Mouse (Mus musculus): ENCODE measurements around the gene Zfand4.
"Not testable (repeated sequence)": the region's sequence is repeated elsewhere in the genome, so short reads cannot be mapped to it uniquely, and the experiment has no call there.

The Zfand4 gene

DNA sequence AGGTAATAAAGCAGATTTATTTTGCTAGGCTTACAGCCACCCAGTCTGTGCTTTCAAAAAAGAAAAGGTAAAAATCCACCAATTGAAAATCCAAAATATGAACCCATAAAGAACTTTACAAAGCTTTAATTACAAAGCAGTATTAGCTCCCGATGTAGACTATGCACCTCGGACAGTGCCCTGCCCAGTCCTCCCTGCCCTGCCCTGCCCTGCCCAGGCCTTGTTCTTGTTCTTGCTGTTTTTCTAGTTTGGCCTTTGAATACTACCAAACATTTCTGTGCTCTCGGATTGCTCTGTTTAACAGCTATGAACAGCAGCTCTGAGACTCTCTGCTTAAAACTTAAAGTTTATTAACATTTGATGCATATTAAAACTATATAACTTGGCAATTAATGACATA, 62.6 kb downstream of the Zfand4 start:
- DNase-seq = no peak

DNA sequence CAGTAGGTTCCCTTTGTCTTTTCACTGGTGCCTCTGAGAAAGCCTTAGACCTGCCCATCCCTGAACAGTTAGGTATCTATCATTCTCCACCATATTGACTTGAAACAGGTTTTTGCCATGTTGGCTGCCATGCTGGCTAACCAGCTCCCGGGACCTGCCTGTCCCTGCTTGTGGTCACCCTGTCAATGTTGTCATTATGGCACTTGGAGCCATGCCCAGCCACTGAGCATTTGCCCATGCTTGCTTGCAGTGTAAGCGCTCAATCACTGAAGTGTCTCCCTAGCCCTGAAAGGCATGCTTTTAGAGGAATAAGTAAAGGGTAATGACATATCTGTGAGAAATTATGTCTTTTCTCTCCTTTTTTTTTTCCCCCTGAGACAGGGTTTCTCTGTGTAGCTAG, 67.4 kb downstream of the Zfand4 start:
- no peak for DNase-seq

DNA sequence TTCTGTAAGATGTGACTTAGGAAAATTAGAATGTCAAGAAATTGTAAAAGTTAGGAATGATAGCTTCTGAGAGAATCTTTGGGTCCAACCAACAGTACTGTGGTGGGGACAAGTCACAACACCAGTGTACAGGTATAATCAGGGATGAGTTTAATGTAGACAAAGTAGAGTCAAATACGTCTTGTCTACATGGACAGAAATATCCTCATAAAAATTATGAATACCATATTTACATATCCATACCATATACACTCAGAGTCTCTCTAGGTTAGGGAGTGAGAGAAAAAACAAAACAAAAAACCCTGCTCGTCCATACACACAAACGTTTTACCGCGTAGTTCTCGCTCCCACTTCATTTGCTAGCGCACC, 73.4 kb downstream of the Zfand4 start:
- DNase-seq = no peak

DNA sequence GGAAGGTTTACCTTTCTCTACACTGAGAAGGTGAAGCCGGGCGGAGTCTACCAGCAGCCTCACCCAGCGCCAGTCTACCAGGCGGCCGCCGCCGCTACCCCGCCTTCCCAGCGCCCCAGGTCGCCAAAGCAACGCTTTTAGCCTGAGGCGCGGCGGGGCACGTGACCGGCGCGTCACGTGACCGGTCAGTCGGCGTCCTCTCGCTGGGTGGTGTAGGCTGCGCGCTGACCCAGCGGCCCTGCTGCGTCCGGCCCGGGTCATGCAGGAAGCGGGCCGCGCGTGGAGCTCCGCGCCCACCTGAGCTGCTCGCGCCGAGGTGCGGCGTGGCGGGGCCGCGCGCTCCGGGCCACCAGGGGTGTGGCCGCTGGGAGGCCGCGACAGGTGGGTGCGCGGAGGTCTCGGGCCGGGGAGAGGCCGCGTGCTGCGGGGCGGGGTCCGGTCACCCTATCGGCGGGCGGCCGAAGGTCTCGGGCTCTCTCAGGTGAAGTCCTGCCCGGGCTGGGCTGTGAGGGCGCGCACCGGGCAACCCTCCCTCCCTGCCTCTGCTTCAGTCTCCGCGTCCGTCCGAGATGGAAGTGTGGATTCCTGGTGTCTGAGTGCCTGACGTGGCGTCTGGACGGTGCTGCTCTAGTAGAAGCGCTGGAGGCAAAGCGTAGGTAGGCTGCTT, 73.9 kb downstream of the Zfand4 start, which contains the start of gene March8:
Gene March8 (plus strand): TSS at position 190 of the 667 bp plus-strand sequence.
- DNase-seq = peak; percentile 97

DNA sequence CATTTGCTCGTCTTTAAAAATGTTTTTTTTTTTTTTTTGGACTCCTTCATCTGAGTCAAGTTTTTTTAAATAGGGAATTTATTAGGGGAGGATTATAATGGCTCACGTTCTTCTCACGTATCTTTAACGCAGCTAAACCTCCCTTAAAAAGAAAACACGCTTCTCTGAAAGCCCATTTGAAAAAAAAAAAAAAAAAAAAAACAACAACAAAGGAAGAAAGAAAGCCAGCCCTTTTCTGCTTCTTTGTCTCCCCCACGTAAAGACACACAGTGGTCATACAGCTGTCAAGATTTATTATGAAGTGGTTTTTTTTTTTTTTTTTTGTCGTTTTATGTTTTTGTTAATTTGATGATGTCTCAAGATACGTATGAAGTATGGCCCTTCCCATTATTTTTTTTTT, 74.5 kb downstream of the Zfand4 start:
- no peak for DNase-seq

DNA sequence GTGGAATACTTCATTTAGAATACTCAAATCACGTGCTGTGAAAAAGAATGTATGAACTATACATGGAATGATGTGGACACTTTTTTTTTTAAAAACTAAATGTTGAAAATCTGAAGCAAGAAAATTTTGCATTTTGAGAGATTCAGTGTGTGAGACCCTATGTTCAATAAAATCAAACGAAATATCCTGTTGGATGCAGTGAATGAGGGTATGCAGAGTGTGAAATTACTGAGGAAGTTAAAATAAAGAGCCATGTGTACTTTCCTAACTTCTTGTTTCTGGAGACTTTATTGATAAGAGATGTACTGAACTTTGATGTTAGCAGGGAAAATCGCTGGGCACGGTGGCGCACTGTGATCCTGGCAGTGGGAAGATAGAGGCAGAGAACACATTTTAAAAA, 75.1 kb downstream of the Zfand4 start:
- no peak for DNase-seq

DNA sequence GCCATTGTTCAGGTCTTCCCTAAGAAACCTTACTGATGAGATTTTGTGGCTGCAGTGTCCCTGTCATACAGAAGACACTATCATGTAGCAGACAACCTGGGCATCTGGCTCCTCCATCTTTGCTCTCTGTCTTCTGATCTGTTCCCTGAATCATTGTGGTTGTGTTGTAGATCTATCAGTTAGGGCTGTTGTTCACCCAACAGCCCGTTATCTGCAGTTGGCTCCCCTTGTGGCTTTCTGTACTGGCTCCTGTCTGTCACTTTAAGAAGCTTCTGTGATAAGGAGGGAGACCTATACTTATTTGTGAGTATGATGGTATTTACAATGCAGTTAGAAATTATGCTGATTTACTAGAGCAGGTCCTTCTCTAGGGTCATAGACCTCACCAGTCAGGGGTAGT, 76.5 kb downstream of the Zfand4 start:
- DNase-seq = no peak

DNA sequence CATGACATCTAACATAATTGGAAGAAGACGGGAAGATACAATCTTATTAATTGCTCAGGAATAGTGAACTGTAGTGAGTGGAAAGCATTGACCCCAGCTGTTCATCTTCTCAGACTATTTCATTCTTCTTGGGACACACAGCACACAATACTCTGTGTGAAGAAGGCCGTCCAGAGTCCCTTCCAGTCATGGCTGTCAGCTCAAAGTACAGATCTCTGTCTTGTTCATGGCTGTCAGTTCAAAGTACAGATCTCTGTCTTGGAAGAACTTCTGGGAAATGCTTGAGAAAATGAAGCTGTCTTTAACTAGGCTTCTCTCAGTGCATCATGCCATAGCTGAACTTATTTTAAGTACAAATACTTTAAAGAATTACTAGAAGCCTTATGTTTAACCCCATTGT, 83.9 kb downstream of the Zfand4 start:
- no peak for DNase-seq

DNA sequence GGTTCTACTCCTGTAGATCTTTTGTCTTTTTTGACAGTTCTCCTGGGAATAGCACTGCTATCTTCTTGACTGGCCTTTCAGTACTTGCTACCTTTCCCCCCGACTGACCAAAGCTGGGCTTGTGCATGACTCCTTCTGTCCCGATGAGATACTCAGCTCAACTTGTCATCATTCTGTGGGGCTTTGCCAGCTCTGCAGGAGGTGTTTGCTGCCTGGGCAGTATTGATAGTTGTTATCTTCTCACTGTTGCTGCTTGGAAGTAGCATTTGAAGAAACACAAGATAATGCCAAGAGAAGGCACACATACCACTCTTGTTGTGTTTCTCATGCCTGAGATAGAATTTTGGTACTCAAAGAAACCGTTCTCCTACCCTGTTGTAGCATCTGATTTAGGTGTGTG, 86.0 kb downstream of the Zfand4 start:
- DNase-seq = no peak

DNA sequence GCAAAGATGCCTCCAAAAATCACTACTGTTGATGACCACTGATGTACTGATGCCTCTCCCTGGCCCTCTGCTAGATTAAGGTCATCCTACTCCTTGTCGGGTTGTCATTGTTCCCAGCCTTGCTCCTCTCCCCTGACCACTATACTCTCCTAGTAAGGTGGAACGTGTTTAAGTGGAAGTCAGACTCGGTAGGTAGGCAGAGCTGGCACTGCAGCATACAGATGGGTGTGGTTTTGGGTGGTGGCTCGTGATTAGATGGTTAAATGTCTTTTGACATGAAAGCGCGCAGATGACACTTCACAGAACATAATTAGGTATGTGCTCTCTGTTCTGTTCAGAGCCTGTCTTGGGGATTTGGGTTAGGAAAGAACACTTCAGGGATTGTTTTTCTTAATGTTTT, 86.6 kb downstream of the Zfand4 start:
- no peak for DNase-seq

DNA sequence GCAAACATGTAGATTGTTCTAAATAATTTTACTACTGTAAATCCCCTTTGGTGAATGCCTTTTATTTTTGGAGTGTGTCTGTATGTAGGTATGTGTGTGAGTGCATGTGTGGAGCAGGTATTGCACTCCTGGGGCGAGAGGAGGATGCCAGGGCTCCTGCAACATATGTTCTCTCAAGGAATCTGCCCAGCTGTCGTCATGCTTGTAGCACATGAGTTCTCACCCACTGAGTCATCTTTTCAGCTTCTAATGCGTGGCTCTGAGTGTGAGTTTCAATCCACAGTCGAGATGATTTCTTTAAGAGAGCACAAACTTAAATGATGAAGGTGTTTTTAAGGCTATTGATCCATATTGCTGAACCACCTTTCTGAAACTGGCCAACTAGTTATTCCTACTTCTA, 87.5 kb downstream of the Zfand4 start:
- no peak for DNase-seq

DNA sequence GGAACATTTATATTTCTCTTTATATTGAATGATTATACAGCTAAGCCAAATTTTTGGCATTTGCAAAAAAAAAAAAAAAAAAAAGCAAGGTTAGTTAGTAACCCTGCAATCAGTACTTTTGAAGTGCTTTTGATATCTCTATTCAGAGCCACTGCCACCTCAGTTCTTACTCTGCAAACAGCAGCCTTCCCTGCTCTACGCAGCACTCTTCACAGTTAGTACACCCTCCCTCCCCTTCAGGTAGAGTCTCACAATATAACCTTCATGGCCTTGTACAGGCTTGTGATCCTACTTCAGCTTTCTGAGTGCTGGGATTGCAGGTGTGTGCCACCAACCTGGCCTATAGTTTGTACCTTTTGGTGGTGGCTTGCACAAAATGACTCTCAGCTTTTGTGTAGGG, 89.4 kb downstream of the Zfand4 start:
- no peak for DNase-seq

DNA sequence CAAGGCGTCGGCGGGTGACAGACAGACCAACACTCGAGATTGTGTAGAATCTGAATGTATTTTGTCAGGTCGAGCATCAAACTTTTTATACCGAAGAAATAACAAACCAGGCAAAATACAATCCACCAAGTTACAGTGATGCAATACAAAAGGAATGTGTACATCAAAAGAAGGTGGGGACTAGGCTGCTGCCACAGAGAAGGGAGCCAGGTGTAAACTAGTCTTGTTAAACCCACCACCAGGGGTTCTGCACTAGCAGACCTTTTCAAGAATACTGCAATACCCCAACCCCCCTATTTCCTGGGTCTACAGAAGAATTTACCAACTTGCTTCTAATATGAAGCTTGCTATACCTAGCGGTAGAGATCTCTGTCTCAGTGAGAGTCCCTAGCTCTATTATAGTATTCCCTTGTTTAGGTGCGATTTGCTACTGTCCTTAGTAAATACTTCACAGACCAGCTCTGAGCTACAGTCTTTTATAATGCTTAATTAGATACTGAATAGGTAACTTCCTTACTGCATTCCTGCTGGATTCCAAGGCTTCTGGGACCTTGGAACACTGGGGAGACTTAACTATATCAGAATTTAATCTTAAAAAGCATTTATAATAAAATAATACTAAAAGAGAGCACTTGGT, 92.4 kb downstream of the Zfand4 start:
- DNase-seq = not testable (repeated sequence)

DNA sequence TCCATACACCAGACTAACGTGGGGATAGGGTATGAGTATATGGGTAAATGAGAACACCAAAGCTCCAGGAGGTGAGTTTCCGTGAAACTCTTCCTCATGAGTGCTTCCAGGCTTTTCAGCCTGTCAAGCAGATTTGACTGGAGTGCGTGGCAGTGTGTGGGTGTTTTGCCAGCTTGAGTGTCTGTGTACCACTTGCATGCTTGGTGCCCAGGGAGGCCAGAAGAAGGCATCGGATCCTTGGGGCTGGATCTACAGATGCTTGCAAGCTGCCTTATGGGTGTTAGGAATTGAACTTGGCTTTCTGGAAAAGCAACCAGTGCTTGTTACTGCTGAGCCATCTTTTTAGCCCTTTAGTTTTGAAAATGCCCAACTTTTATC, 92.9 kb downstream of the Zfand4 start:
- DNase-seq = peak; percentile 33

DNA sequence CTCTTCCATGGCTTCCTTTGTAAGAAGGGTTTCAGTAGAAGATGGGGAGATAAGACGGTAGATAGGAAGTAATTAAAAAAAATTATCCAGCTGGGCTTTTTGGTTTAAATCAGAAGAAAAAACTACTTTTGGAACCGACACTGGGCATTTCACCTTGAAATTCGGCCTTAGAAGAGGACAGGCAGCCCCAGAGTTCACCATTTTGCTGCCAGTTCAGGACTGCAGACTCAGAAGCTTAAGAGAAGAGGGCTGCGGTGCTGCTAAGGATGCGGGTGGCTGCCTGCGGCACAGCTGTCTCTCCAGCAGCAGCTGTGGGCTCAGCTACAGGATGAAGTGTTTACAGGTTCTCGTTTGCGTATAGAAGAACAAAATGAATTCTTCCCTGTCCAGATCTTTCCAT, 94.0 kb downstream of the Zfand4 start:
- DNase-seq = no peak

DNA sequence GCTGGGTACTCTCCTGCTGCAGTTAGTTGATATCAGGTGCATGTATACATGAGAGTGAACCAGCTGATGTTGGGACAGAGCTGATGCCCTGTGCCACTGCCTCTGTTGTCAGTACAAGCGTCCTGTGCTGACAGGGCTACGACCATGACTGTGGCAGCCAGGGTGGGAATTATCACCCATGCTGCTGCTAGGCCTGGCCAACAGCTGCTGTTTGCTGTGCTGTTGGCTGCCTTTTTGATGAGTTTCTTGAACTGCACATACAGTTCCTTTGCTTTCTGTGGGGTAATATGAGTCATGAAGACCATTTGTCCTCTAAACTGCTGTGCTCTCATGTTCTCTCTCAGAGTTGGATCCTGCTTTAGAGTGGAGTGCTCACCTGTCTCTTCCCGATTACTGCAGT, 95.2 kb downstream of the Zfand4 start:
- DNase-seq = no peak

DNA sequence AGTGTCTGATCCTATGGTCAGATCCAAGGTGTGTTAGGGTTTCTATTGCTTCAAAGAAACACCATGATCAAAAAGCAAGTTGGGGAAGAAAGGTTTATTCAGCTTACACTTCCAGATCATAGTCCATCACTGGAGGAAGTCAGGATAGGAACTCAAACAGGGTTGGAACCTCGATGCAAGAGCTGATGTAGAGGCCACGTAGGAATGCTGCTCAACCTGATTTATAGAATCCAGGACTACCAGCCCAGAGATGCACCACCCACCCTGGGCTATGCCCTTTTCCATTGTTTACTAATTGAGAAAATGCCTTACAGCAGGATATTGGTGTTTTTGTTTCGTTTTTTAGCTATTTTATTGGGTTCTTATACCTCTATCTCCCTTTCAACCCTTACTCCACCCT, 97.4 kb downstream of the Zfand4 start:
- no peak for DNase-seq

DNA sequence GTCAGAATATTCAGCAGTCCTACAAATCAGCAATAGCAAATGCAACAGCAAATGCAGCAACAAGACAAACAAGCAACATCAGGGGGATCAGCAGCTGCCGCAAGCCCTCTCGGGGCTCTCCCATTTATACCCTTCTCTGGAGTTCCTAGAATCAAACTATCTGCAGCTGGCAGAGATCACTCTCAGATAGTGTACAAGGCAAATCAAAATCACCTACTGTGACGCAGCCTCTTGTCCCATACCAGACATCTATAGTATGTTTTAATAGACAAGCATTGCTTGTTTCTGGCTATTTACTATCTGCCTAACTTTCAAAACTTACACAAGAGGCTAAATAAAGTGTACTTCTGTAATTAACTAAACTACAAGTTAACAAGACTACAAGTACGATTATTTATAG, 98.0 kb downstream of the Zfand4 start:
- no peak for DNase-seq

DNA sequence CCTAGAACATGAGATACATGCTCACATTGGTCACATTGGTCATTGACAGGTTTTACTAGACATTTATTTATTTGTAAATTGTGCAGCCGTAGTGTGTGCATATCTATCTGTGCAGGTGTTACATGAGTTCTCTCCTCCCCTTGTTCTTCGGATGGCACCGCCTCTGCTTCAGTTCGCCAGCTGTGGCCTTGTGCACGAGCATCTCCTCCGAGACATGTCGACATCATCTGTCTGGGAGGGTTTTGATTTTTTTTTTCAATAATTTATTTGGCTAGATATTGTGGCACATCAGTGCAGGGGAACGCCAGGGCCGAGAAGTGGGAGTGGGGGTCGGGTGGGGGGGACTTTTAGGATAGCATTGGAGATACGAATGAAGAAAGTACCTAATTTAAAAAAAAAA, 103.9 kb downstream of the Zfand4 start:
- DNase-seq = no peak

DNA sequence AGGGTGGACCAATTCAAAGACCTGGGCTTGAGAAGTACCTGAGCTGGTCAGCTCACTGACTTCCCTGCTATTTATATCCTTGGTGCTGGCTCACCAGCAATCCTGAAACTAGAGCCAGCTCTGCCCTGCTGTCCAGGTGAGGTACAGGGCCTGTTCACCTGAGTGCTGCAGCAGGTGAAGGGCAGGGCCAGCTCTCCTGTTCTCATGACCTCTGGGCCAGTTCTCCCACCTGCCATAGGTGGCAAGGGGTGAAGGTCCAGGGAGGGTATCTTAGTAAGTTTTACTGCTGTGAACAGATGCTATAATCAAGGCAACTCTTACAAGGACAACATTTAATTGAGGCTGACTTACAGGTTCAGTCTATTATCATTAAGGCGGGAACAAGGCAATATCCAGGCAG, 105.8 kb downstream of the Zfand4 start:
- DNase-seq = no peak

DNA sequence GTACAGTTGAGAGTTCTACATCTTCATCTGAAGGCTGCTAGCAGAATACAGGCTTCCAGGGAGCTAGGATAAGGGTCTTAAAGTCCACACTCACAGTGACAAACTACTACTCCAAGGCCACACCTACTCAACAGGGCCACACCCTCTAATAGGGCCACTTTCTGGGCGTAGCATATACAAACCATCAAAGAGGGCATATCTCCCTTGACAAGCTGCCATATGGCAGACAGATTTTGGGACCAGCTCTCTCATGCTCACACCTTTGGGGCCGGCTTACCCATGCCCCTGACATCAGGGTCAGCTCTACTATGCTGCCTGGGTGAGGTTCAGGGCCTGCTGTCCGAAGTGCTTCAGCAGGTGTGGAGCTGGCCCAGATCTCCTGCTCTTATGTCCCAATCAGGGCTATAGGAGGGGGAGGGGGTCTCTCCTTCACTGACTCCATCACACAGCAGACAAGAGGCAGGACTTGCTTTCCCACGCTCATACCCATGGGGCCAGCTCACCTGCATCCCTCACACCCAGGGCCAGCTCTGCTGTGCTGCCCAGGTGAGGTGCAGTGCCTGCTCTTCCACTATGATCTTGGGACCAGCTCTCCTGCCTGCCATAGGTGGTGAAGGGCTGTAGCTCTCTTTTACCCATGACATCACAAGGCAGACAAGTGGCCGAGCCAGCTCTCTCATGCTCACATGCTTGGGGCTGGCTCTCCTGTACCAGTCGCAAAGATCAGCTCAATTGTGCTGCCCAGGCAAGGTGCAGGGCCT, 106.4 kb downstream of the Zfand4 start:
- DNase-seq = no peak

DNA sequence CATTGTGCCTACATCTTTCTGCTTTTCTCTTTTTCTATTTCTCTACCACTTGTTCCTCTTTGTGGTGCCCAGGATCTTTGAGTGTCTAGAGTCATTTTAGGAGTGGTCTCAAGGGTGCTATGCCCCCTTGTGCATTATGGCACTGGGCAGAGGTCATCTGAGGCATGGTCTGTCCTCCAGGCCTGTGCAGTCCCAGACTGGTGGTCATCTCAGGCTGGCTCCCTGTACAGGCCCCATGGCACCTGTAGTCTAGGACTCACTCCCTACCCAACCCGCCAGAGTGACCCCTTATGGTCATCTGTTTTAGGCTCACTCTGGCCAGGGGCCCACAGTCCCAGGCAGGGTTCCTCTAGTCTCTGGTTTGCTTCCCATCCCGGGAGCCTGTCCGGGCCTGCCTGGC, 107.5 kb downstream of the Zfand4 start:
- no peak for DNase-seq

DNA sequence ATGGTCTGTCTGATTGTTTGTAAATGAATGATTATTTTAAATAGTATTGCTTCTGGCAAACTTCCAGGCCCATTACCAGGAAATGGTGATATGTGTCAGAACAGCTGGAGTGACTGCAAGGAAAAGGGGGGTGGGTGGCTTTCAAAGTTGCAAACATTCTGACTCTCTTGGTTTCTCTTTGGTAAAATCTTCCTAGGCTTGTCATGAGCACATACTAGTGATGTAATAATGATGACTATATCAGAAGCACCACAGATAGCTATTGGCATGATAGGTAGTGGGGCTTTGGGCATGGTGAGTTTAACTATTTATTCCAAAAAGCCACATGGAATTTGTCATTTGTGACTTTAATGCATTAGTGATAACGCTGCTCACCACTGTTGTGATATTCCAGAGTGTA, 110.1 kb downstream of the Zfand4 start:
- no peak for DNase-seq

DNA sequence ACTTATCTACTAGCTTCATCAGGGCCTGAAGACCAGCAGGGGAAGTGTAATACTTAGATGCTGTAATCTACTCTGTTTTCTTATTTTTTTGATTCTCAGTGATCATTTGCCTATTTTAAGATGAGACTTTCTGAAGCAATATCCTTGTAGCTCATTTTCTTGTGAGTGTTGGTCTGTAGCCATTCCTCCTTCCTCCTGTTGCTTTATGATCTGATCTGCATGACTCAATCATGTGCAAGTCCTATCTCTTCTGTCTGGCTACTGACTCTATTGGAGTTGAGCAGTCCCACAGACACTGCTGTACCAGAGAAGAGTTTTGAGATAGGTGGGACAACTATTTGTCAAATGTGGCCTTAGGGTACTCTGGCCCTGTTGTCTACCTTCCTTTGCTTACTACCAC, 110.6 kb downstream of the Zfand4 start:
- no peak for DNase-seq

DNA sequence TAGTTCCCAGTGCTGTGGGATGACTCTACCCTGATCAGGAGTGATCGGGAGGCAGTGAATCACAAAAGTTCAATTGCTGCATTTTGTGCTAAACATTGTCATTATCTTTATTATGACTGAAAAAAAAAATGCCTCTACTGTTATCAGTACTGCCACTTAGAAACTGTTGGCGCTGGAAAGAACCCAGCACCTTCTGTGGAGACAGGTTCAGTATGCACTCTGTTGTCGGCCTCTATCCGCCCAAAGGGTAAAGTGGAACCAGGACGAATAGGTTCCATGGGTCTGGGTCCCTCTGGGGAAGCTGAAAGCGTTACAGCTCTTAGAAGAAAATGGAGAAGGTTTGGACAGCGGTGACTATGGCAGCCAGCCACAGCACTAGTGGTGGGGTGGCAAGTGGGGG, 114.9 kb downstream of the Zfand4 start:
- DNase-seq = no peak
